Mouse (Mus musculus): ENCODE measurements around the gene Tex21. TPM values are rescaled to one million over a fixed set of nuclear protein-coding genes. Genes with fewer than 3 reads are reported as not detected.
A peak's percentile ranks its signal among the peaks of the same experiment; 100 is the strongest.

Tex21 gene
- polyA plus RNA-seq, 1 experiment from 2014 or later, result not detected

DNA sequence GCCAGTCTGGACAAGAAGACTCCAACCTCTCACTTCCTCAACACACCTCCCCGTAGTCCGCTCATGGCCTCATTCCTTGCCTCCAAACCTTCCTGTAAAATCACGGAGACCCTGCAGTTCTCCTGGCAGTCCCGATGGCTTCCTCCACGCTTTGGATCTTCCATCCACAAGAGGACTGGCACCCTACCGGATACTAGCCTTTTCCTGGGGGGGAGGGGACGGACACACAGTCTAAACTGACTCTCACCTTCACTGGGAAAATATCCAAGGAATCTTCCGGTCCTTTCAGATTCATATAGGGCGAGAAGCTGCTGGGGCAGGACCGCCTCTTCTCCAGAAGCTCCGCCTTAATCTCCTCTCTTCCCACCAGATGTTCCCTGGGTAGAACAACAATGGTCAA, 29.8 kb downstream of the Tex21 start:
- H3K27me3 ChIP-seq (replicated peaks; ENCODE audit: insufficient read depth, low read length), result no peaks in the 10 kb centered on the region
- no peak overlapping the region for H3K4me3 ChIP-seq (ENCODE audit: low read depth, low read length)
- no peaks in the 10 kb centered on the region for H3K36me3 ChIP-seq (ENCODE audit: insufficient read depth, low read length)
- TF ChIP-seq EP300 (IDR thresholded peaks at IDR 0.05) (no peak), CTCF (IDR thresholded peaks at IDR 0.05) (no peak)
- no peak overlapping the region for H3K4me2 ChIP-seq (replicated peaks; ENCODE audit: low read depth, low read length)
- DNase-seq (ENCODE audit: low spot score) (peak; percentile 22), ATAC-seq (0 out of 2 replicates have a peak, but pooled peaks have one; percentile 16)
- WGBS, result 54% methylated on average over 11 of the region's 11 CpGs
- no peak overlapping the region for H3K27ac ChIP-seq (ENCODE audit: low read length)
- no peaks in the 10 kb centered on the region for H3K9me3 ChIP-seq (ENCODE audit: low read length)
- H3K4me1 ChIP-seq (ENCODE audit: insufficient read depth, low read depth, low read length), result no peaks in the 10 kb centered on the region
- H3K9ac ChIP-seq (replicated peaks; ENCODE audit: low read depth), result no peak overlapping the region

DNA sequence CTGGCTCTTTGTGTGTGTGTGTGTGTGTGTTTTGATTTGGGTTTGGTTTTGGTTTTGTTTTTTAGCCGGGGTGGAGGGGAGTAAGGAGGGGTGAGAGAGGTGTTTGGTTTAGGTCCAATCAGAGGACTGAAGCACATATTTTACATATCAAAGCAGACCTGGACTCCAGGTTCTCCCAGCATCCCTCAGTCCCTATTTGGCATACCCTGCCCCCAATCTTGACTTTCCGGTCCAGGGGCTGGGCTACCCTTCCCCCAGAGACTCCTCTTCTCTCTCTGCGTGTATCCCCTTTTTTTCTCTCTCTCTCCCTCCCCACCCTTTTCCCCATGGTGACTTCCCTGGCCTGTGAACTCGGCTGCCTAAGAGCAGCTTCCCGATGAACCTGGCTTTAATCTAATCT, 31.4 kb downstream of the Tex21 start:
- no peak overlapping the region for H3K27ac ChIP-seq (ENCODE audit: low read length)
- H3K9ac ChIP-seq (replicated peaks; ENCODE audit: low read depth), result no peak overlapping the region
- TF ChIP-seq EP300 (IDR thresholded peaks at IDR 0.05), result no peak
- no peak for TF ChIP-seq CTCF (IDR thresholded peaks at IDR 0.05)
- H3K36me3 ChIP-seq (ENCODE audit: insufficient read depth, low read length), result no peaks in the 10 kb centered on the region
- DNase-seq (ENCODE audit: low spot score) (no peak), ATAC-seq (no peak)
- no peak overlapping the region for H3K4me3 ChIP-seq (ENCODE audit: low read depth, low read length)
- no peaks in the 10 kb centered on the region for H3K27me3 ChIP-seq (replicated peaks; ENCODE audit: insufficient read depth, low read length)
- no peak overlapping the region for H3K4me2 ChIP-seq (replicated peaks; ENCODE audit: low read depth, low read length)
- 33% methylated on average over 5 of the region's 5 CpGs for WGBS
- no peaks in the 10 kb centered on the region for H3K4me1 ChIP-seq (ENCODE audit: insufficient read depth, low read depth, low read length)
- H3K9me3 ChIP-seq (ENCODE audit: low read length), result no peaks in the 10 kb centered on the region

- Histone ChIP-seq H3K9me3 (ENCODE audit: low read length) (no peaks in the 10 kb centered on the region), H3K27ac (ENCODE audit: low read length) (no peak overlapping the region), H3K9ac (replicated peaks; ENCODE audit: low read depth) (no peak overlapping the region), H3K27me3 (replicated peaks; ENCODE audit: insufficient read depth, low read length) (no peaks in the 10 kb centered on the region), H3K4me2 (replicated peaks; ENCODE audit: low read depth, low read length) (no peak overlapping the region), H3K36me3 (ENCODE audit: insufficient read depth, low read length) (no peaks in the 10 kb centered on the region), H3K4me1 (ENCODE audit: insufficient read depth, low read depth, low read length) (no peaks in the 10 kb centered on the region), H3K4me3 (ENCODE audit: low read depth, low read length) (no peak overlapping the region)
- TF ChIP-seq EP300 (IDR thresholded peaks at IDR 0.05), result no peak
- TF ChIP-seq CTCF (IDR thresholded peaks at IDR 0.05), result no peak
- no peak for DNase-seq (ENCODE audit: low spot score)
- 86% methylated on average over 5 of the region's 5 CpGs for WGBS
- no peak for ATAC-seq
Observed at GRCm38 (mm10) chr12:76209429-76209974, 37.0 kb downstream of the Tex21 start.

- ATAC-seq (no peak), DNase-seq (ENCODE audit: low spot score) (no peak)
- Histone ChIP-seq H3K27me3 (replicated peaks; ENCODE audit: insufficient read depth, low read length) (no peaks in the 10 kb centered on the region), H3K9ac (replicated peaks; ENCODE audit: low read depth) (no peak overlapping the region), H3K9me3 (ENCODE audit: low read length) (no peaks in the 10 kb centered on the region), H3K36me3 (ENCODE audit: insufficient read depth, low read length) (no peaks in the 10 kb centered on the region), H3K27ac (ENCODE audit: low read length) (no peak overlapping the region), H3K4me2 (replicated peaks; ENCODE audit: low read depth, low read length) (no peak overlapping the region), H3K4me3 (ENCODE audit: low read depth, low read length) (no peak overlapping the region), H3K4me1 (ENCODE audit: insufficient read depth, low read depth, low read length) (peaks cover 4% of the 10 kb centered on the region; the same call in 1 of the 2 replicates)
- TF ChIP-seq CTCF (IDR thresholded peaks at IDR 0.05) (peak; percentile 17; the same call in 1 of the 2 replicates), EP300 (IDR thresholded peaks at IDR 0.05) (no peak)
- 67% methylated on average over 4 of the region's 4 CpGs for WGBS
Observed at GRCm38 (mm10) chr12:76200326-76200725, 46.2 kb downstream of the Tex21 start.

DNA sequence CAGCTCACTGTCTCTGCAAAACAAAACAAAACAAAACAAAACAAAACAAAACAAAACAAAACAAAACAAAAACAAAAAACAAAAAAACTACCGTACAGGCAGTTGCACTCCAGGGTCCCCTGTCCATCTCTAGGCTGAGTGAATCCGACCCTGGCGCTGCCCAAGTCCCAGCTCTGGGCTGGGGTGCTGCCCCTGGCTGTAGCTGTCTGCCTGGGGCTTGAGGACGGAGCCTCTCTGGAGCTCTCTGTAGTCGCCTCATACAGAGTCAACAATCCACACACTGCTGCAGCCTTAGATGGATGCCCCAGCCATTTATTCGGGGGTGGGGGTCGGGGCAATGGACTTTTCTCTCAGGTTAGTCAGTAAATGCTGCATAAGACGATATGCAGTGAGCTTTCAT, 49.5 kb downstream of the Tex21 start:
- DNase-seq (ENCODE audit: low spot score) (no peak), ATAC-seq (no peak)
- Histone ChIP-seq H3K27me3 (replicated peaks; ENCODE audit: insufficient read depth, low read length) (no peaks in the 10 kb centered on the region), H3K9ac (replicated peaks; ENCODE audit: low read depth) (no peak overlapping the region), H3K9me3 (ENCODE audit: low read length) (no peaks in the 10 kb centered on the region), H3K4me3 (ENCODE audit: low read depth, low read length) (0 out of 2 replicates have a peak overlapping the region, but pooled peaks have one; percentile 22), H3K4me2 (replicated peaks; ENCODE audit: low read depth, low read length) (peak overlapping the region; percentile 74), H3K4me1 (ENCODE audit: insufficient read depth, low read depth, low read length) (peaks cover 4% of the 10 kb centered on the region; the same call in 1 of the 2 replicates), H3K36me3 (ENCODE audit: insufficient read depth, low read length) (no peaks in the 10 kb centered on the region), H3K27ac (ENCODE audit: low read length) (no peak overlapping the region)
- TF ChIP-seq CTCF (IDR thresholded peaks at IDR 0.05), result no peak
- TF ChIP-seq EP300 (IDR thresholded peaks at IDR 0.05), result no peak
- 44% methylated on average over 8 of the region's 8 CpGs for WGBS

DNA sequence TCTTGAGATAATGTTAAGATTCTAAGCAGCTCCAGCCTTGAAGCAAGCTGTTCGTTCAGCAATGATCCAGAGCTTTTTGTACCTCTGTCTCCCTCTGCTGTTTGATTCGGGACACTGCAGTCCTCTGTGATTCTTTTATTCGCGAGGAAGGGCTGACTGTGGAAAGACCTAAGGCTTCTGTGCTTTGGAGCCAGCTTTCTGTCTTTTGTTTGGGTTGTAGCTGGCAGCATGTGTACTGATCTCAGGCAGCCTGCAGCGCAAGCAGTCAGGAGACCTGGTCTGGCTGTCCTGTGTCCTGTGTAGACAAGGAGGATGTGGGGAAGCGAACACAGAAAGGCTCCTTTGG, 49.9 kb downstream of the Tex21 start:
- peak overlapping the region; percentile 22; the same call in 1 of the 2 replicates for H3K4me3 ChIP-seq (ENCODE audit: low read depth, low read length)
- peak overlapping the region; percentile 74 for H3K4me2 ChIP-seq (replicated peaks; ENCODE audit: low read depth, low read length)
- DNase-seq (ENCODE audit: low spot score) (peak; percentile 90), ATAC-seq (peak; percentile 73)
- no peak for TF ChIP-seq EP300 (IDR thresholded peaks at IDR 0.05)
- TF ChIP-seq CTCF (IDR thresholded peaks at IDR 0.05), result peak; percentile 89
- H3K36me3 ChIP-seq (ENCODE audit: insufficient read depth, low read length), result no peaks in the 10 kb centered on the region
- peak overlapping the region; percentile 51; the same call in 1 of the 2 replicates for H3K27ac ChIP-seq (ENCODE audit: low read length)
- no peak overlapping the region; the same call in 1 of the 2 replicates for H3K9ac ChIP-seq (replicated peaks; ENCODE audit: low read depth)
- WGBS, result 8% methylated on average over 6 of the region's 6 CpGs
- H3K27me3 ChIP-seq (replicated peaks; ENCODE audit: insufficient read depth, low read length), result no peaks in the 10 kb centered on the region
- H3K4me1 ChIP-seq (ENCODE audit: insufficient read depth, low read depth, low read length), result peaks cover 4% of the 10 kb centered on the region; the same call in 1 of the 2 replicates
- no peaks in the 10 kb centered on the region for H3K9me3 ChIP-seq (ENCODE audit: low read length)
